Mouse (Mus musculus): ENCODE measurements around the gene Prss35. TPM values are rescaled to one million over a fixed set of nuclear protein-coding genes. Genes with fewer than 3 reads are reported as not detected.

Gene Prss35
- polyA plus RNA-seq, 1 experiment: not detected

DNA sequence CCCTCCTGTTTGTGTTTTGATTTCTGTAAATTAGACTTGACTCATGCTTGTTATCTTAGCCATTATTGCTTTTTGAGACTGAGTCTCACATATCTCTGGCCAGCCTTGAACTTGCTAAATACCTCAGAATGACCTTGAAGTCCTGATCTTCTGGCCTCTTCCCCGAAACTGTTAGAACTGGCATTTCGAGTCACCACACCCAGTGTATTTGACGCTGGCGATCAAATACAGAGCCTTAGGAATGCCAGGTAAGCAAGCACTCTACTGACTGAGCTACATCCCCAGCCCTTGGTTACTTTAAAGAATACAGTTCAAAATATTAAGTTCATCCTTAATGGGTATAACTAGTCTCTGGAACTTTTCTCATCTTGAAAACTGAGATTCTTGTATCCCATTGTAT is 18.4 kb upstream of the Prss35 start:
- no peak for TF ChIP-seq GATA1 (IDR thresholded peaks at IDR 0.05; ENCODE audit: low read length)

DNA sequence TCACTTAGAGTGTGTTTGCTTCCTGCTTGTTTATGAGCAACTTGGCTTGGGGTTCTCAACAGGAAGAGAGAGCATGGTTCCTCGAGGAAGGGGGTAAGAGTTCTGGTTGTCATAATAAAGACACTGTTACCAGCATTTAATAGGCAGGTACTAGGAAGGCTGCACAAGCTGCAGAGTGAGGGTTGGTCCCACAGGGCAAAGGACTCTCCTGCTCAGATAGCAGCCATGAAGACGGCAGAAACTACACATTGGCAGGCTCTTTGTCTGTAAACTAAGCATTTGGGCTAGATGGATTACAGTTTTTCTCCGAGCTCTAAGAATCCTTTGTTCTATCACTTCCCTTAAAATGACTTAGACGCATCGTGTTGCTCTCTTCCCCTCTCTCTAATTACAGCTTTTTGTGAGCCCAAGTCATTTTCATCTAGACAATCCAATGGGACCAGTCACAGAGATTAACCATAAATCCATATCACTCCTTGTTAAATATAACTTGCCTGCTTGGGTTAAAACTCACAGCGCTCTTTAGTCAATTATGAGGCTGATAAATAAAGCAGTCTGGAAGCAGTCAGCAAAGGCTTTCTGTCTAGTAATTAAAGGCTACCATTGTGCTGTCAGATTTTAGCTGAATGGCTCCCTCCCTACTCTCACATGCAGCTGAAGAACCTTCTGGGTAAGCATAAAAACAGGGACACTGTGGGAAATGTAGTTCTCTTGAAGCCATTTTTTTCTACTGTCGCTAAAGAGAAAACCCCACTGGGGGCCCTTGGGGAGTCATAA is 17.7 kb upstream of the Prss35 start:
- no peak for TF ChIP-seq GATA1 (IDR thresholded peaks at IDR 0.05; ENCODE audit: low read length)

- TF ChIP-seq GATA1 (IDR thresholded peaks at IDR 0.05; ENCODE audit: low read length): no peak
Measured at GRCm38 (mm10) chr9:86726381-86726720, 17.1 kb upstream of the Prss35 start.

DNA sequence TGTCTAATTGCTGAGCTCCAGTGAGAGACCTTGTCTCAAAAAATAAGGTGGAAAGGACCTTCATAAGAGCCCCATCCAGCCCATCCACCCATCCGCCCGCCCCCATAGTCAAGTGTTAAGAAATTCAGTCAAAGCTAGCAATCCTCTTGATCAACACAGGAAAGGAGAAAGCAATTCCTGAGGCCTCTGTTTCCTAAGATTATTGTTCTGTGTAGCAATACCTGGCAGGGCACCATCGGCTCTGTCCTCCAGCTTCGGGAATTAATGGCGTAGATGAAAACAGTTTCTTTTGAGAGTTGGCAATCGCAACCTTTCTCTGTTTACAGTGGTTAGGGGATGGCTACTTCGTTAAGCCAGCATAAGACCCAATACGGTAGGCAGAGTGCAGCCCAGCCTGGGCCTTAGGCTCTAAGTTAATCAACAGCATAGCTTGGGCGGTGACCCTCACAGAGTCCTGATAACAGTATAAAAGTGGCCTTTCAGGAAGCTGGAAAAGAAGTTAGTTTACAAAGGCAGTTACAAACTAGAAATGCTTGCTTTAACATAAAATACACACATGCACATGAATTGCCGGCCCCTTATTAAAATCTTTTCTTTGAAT is 15.1 kb upstream of the Prss35 start:
- no peak for TF ChIP-seq GATA1 (IDR thresholded peaks at IDR 0.05; ENCODE audit: low read length)

DNA sequence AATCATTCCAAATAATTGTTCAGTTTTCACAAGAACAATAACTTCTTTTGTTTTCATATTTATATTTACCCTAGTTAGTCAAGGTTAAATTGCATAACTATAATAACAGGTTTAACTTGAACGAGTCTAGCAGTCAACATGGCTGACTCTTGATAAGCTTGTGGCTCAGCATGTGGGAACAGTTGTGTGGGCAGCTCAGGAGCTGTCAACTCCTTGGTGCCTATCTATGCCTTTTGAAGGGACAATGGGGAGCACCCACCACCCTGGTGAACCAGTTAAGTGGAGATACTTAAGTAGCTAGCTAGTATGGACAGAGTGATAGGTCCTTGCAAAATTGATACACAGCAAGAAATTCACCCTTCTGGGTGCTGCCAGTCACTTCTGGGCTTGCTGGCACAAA is 14.4 kb upstream of the Prss35 start:
- no peak for TF ChIP-seq GATA1 (IDR thresholded peaks at IDR 0.05; ENCODE audit: low read length)

GRCm38 (mm10) chr9:86729811-86730210 is 13.6 kb upstream of the Prss35 start:
- TF ChIP-seq GATA1 (IDR thresholded peaks at IDR 0.05; ENCODE audit: low read length): no peak

- no peak for TF ChIP-seq GATA1 (IDR thresholded peaks at IDR 0.05; ENCODE audit: low read length)
Measured at GRCm38 (mm10) chr9:86734357-86734756, 9.1 kb upstream of the Prss35 start.

- TF ChIP-seq GATA1 (IDR thresholded peaks at IDR 0.05; ENCODE audit: low read length): no peak
Measured at GRCm38 (mm10) chr9:86734795-86735194, 8.7 kb upstream of the Prss35 start.

- no peak for TF ChIP-seq GATA1 (IDR thresholded peaks at IDR 0.05; ENCODE audit: low read length)
Measured at GRCm38 (mm10) chr9:86736991-86737390, 6.5 kb upstream of the Prss35 start.

- TF ChIP-seq GATA1 (IDR thresholded peaks at IDR 0.05; ENCODE audit: low read length): no peak
Measured at GRCm38 (mm10) chr9:86738067-86738466, 5.4 kb upstream of the Prss35 start.

DNA sequence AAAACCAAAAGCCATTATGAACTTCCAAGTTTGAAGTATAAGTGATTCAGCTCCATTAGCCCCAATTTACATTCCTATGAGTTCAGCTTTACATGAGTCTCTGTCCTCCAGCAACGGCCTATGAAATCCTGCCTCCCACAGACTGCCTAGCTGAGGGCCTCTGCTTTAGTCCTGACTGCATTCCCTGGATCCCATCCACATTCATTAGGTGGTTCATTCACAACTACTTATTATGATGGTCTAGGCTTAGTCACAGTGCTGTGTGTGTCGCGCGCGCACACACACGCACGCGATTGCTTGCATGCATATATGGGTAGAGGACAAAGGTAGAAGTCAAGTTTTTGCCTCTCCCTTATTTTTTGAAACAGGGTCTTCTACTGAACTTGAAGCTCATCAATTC is 4.6 kb upstream of the Prss35 start:
- TF ChIP-seq GATA1 (IDR thresholded peaks at IDR 0.05; ENCODE audit: low read length): no peak

- TF ChIP-seq GATA1 (IDR thresholded peaks at IDR 0.05; ENCODE audit: low read length): no peak
Measured at GRCm38 (mm10) chr9:86739971-86740370, 3.5 kb upstream of the Prss35 start.

DNA sequence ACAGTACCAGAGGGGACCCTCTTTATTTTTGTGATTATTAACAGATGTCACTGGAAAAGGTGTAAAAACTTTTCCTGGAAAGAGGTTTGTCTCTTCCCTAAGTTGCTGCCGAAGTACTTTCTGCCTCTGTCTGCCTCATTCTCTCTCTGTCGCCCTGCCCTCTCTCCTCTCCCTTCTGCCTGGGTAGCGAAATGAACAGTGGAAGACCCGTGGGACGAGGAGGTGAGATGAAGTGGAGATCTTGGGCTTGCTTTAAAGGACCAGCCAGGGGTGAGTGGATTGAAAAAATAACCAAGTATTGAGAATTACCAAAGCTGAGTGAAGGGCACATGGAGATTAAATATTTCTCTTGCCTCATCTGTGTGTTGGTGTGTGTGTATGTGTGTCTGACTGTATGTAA is 592 bp downstream of the Prss35 start:
- no peak for TF ChIP-seq GATA1 (IDR thresholded peaks at IDR 0.05; ENCODE audit: low read length)

DNA sequence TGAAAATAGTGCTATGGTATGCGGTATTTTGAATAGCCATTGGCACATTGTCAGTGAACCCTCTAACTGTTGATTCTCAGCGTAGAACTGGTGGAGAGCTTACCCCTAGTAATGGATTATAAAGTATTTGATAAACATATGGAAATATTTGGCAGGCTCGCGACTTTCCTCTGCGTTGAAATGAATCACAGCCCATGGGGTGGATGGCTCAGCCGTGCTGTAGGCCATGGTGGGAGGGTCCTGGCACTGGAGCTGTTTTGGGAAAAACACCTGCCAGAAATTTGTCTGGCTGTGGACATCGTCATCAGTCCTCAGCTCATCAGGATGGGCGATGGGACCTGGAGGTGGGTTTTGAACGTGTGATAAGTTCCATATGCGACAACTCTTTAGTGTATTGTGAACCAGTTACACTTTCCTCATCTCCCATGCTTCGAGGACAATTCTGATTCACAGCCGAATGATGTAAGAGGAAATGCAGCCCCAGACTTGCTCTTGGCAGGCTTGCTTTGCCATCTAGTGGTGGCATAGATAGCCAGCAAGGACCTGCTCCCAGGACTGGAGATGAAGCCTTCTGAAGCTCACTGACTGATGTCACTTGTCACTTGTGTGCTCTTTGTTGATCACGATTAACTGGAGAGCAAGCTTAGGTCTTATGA is 2.6 kb downstream of the Prss35 start:
- no peak for TF ChIP-seq GATA1 (IDR thresholded peaks at IDR 0.05; ENCODE audit: low read length)

GRCm38 (mm10) chr9:86762477-86763376 is 19.3 kb downstream of the Prss35 start:
- no peak for TF ChIP-seq GATA1 (IDR thresholded peaks at IDR 0.05; ENCODE audit: low read length)

GRCm38 (mm10) chr9:86764002-86764401 is 20.6 kb downstream of the Prss35 start:
- no peak for TF ChIP-seq GATA1 (IDR thresholded peaks at IDR 0.05; ENCODE audit: low read length)

Measured in G1E-ER4 (cell line).